Mouse (Mus musculus) midbrain, embryonic 12.5 days (tissue): Measurements from ENCODE around the gene Slc38a11. TPM values are rescaled to one million over a fixed set of nuclear protein-coding genes. Genes with fewer than 3 reads are reported as not detected.

Experiments used
- ATAC-seq: fragments of 200-750 bp; cut with Nextera tagmentation; 2 replicates; pipeline ENCODE4 v1.8.0; 2017; ENCODE audit warnings: low read depth, moderate TSS enrichment, moderate library complexity; ENCODE audit not compliant: low FRiP score
- H3K27ac ChIP-seq: fragments of 300-500 bp; sonication (generic); replicated peaks from 2 replicates; pipeline ENCODE4 v1.5.1; 2016; ENCODE audit warnings: mild to moderate bottlenecking
- H3K27me3 ChIP-seq: fragments of 300-500 bp; sonication (generic); 2 replicates; pipeline ENCODE4 v1.6.1; 2016; ENCODE audit warnings: mild to moderate bottlenecking
- H3K36me3 ChIP-seq: fragments of 300-500 bp; sonication (generic); 2 replicates; pipeline ENCODE4 v1.6.1; 2016
- H3K4me1 ChIP-seq: fragments of 300-500 bp; sonication (generic); 2 replicates; pipeline ENCODE4 v1.6.1; 2016
- H3K4me2 ChIP-seq: fragments of 300-500 bp; sonication (generic); replicated peaks from 2 replicates; pipeline ENCODE4 v1.6.1; 2016; ENCODE audit warnings: mild to moderate bottlenecking, moderate library complexity
- H3K4me3 ChIP-seq: fragments of 300-500 bp; sonication (generic); 2 replicates; pipeline ENCODE4 v1.5.1; 2016; ENCODE audit warnings: mild to moderate bottlenecking
- H3K9ac ChIP-seq: fragments of 300-500 bp; sonication (generic); replicated peaks from 2 replicates; pipeline ENCODE4 v1.6.1; 2016; ENCODE audit warnings: mild to moderate bottlenecking, moderate library complexity
- H3K9me3 ChIP-seq: fragments of 300-500 bp; sonication (generic); 2 replicates; pipeline ENCODE4 v1.6.1; 2016; ENCODE audit warnings: mild to moderate bottlenecking
- WGBS: fragments of 180-500 bp; shearing (Covaris S2); methylation state at CpG from one replicate; pipeline ENCODE4 v1.1.7; 2016; 5-methylcytosine and 5-hydroxymethylcytosine counted together
- polyA plus RNA-seq: library from polyadenylated mRNA; unstranded; fragments of >200 nt; fragmentation: Nextera tagmentation; extraction: Ambion mirVana; gene quantifications from 2 replicates; pipeline ENCODE4 v1.2.1, GENCODE M21; 2016

Gene Slc38a11
- polyA plus RNA-seq, 1 experiment from 2014 or later = 2.5 TPM

DNA sequence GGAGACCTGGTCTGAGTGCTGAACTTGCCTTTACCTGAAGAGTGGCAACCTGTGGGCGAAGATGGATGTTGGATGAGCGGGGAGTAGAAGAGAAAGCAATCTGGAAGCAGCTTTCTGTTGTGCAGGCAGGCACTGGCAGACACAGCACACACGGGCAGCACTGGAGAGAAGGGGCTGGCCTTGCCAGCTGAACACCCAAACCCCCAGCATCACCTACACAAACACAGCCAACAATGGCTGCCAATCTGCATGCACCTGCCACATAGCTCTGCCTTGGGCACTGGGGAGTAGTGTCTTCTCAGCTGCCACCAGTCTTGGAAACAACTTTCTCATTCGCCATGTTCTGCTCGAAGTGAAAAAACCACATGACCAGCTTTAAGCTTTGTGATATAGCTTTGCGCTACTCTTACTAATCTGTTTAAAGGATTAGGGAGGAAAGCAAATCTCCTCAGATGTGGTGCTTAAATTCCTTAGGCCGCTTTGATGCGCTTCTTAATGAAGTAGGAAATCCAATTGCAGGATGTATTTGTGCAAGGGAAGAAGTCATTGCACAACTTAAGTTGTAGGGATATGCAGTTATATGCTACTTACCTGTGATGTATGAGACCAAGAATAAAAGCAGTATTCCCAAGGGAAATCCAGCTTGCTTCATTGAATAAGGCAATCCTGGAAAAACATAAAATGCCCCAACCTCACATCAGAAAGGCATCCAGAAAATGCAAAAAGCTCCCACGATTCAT lies 2.9 kb downstream of the Slc38a11 start:
- 40% methylated on average over 9 of the region's 9 CpGs for WGBS
- ATAC-seq = peak; percentile 79

GRCm38 (mm10) chr2:65347367-65347766 lies 16.5 kb downstream of the Slc38a11 start:
- no peak for ATAC-seq
- Histone ChIP-seq H3K27ac (peak overlapping the region; percentile 43), H3K4me1 (no peaks in the 10 kb centered on the region), H3K4me3 (no peak overlapping the region), H3K36me3 (no peaks in the 10 kb centered on the region), H3K9ac (no peak overlapping the region), H3K4me2 (no peak overlapping the region), H3K27me3 (no peaks in the 10 kb centered on the region), H3K9me3 (no peaks in the 10 kb centered on the region)
- WGBS = 73% methylated on average over 4 of the region's 4 CpGs

More for the DNA sequence above, 2.9 kb downstream of the Slc38a11 start:
- H3K9ac ChIP-seq = no peak overlapping the region
- H3K4me2 ChIP-seq = peak overlapping the region; percentile 14; the same call in 1 of the 2 replicates
- peaks cover 16% of the 10 kb centered on the region for H3K4me1 ChIP-seq
- no peak overlapping the region for H3K4me3 ChIP-seq
- no peaks in the 10 kb centered on the region for H3K36me3 ChIP-seq
- H3K27me3 ChIP-seq = peaks cover 24% of the 10 kb centered on the region
- H3K9me3 ChIP-seq = no peaks in the 10 kb centered on the region
- H3K27ac ChIP-seq = 0 out of 2 replicates have a peak overlapping the region, but pooled peaks have one; percentile 4

DNA sequence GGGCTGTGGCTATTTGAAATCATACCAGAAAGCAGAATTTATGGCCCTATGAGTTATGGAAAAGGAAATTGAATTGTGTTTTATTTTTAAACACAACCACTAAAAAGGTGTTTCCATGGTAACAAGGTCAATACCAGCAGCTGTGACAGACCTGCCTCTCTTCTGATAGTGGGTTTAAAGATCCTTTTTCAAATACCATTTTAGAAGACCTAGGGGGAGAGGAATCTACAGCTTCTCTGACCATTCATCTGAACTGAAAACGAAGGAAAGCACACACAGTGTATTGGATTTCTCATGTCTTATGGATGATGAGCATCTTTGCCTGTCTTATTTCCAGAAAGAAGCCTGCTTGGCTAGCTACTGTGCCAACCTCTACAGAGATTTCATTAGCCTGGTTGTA lies 16.9 kb downstream of the Slc38a11 start:
- 54% methylated on average over 1 of the region's 1 CpGs for WGBS
- Histone ChIP-seq H3K9me3 (no peaks in the 10 kb centered on the region), H3K4me3 (no peak overlapping the region), H3K36me3 (no peaks in the 10 kb centered on the region), H3K4me1 (no peaks in the 10 kb centered on the region), H3K27ac (peak overlapping the region; percentile 43), H3K27me3 (no peaks in the 10 kb centered on the region), H3K9ac (no peak overlapping the region), H3K4me2 (no peak overlapping the region)
- no peak for ATAC-seq

DNA sequence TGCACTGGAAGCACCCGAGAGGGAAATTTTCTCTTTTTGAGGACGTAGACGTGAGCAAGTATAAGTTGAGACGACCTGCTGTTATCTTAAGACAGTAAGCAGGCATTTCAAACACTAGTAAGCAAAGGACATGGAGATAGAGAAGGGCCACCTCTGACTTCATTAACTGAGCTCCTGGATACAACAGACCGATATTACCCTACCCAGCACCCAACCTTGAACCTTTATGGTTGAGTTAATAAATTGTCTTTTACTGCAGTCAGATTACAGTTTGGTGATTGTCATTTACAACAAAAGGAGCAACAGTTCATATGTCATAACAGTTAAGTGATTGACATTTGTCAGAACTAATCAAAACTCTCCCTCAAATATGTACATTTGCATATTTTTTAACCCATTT lies 17.8 kb downstream of the Slc38a11 start:
- H3K27me3 ChIP-seq = no peaks in the 10 kb centered on the region
- H3K4me1 ChIP-seq = no peaks in the 10 kb centered on the region
- no peak overlapping the region for H3K27ac ChIP-seq
- H3K36me3 ChIP-seq = no peaks in the 10 kb centered on the region
- no peak for ATAC-seq
- no peak overlapping the region for H3K4me3 ChIP-seq
- WGBS = 87% methylated on average over 5 of the region's 5 CpGs
- H3K4me2 ChIP-seq = no peak overlapping the region
- H3K9me3 ChIP-seq = no peaks in the 10 kb centered on the region
- no peak overlapping the region for H3K9ac ChIP-seq

GRCm38 (mm10) chr2:65342057-65342456 lies 21.8 kb downstream of the Slc38a11 start:
- WGBS = 78% methylated on average over 10 of the region's 10 CpGs
- 0 out of 2 replicates have a peak, but pooled peaks cover 3% of the 10 kb centered on the region for H3K4me1 ChIP-seq
- no peak overlapping the region for H3K4me2 ChIP-seq
- no peak overlapping the region for H3K27ac ChIP-seq
- H3K9ac ChIP-seq = no peak overlapping the region
- no peaks in the 10 kb centered on the region for H3K27me3 ChIP-seq
- no peaks in the 10 kb centered on the region for H3K36me3 ChIP-seq
- ATAC-seq = no peak
- no peak overlapping the region for H3K4me3 ChIP-seq
- no peaks in the 10 kb centered on the region for H3K9me3 ChIP-seq

GRCm38 (mm10) chr2:65340839-65341238 lies 23.0 kb downstream of the Slc38a11 start:
- WGBS = 65% methylated on average over 3 of the region's 3 CpGs
- no peak for ATAC-seq

GRCm38 (mm10) chr2:65337378-65338140 lies 26.3 kb downstream of the Slc38a11 start:
- no peak overlapping the region for H3K4me3 ChIP-seq
- no peaks in the 10 kb centered on the region for H3K9me3 ChIP-seq
- H3K27me3 ChIP-seq = no peaks in the 10 kb centered on the region
- no peak overlapping the region for H3K9ac ChIP-seq
- H3K36me3 ChIP-seq = no peaks in the 10 kb centered on the region
- peak; percentile 73 for ATAC-seq
- 0 out of 2 replicates have a peak, but pooled peaks cover 3% of the 10 kb centered on the region for H3K4me1 ChIP-seq
- 18% methylated on average over 14 of the region's 14 CpGs for WGBS
- no peak overlapping the region for H3K27ac ChIP-seq
- H3K4me2 ChIP-seq = 0 out of 2 replicates have a peak overlapping the region, but pooled peaks have one; percentile 9

More at GRCm38 (mm10) chr2:65340839-65341238, 23.0 kb downstream of the Slc38a11 start:
- no peak overlapping the region for H3K4me3 ChIP-seq
- no peaks in the 10 kb centered on the region for H3K9me3 ChIP-seq
- no peak overlapping the region for H3K4me2 ChIP-seq
- no peak overlapping the region for H3K27ac ChIP-seq
- H3K27me3 ChIP-seq = no peaks in the 10 kb centered on the region
- no peaks in the 10 kb centered on the region for H3K36me3 ChIP-seq
- 0 out of 2 replicates have a peak, but pooled peaks cover 3% of the 10 kb centered on the region for H3K4me1 ChIP-seq
- H3K9ac ChIP-seq = no peak overlapping the region

DNA sequence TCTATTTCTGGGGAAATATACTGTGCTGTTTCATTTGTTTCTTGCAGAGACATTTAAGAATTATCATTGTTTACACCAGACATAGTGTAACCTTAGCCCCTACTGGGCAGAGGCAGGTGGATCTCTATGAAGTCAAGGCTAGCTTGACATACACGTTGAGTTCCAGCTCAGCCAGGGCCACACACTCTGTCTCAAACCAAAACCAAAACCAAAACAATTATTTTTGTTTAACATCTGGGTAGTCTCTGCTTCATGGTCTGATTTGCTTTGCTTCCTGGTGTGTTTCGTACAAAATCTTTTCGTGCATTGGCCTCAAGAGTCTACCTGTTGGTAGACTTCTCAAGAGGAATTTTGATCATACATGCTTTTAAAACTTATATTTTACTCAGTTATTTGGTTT lies 27.2 kb downstream of the Slc38a11 start:
- H3K36me3 ChIP-seq = no peaks in the 10 kb centered on the region
- H3K4me1 ChIP-seq = 0 out of 2 replicates have a peak, but pooled peaks cover 3% of the 10 kb centered on the region
- no peak overlapping the region for H3K4me2 ChIP-seq
- H3K9me3 ChIP-seq = no peaks in the 10 kb centered on the region
- no peaks in the 10 kb centered on the region for H3K27me3 ChIP-seq
- no peak overlapping the region for H3K27ac ChIP-seq
- no peak overlapping the region for H3K4me3 ChIP-seq
- no peak for ATAC-seq
- H3K9ac ChIP-seq = no peak overlapping the region
- WGBS = 90% methylated on average over 3 of the region's 3 CpGs

GRCm38 (mm10) chr2:65334091-65334490 lies 29.7 kb downstream of the Slc38a11 start:
- no peaks in the 10 kb centered on the region for H3K36me3 ChIP-seq
- no peak overlapping the region for H3K27ac ChIP-seq
- H3K9ac ChIP-seq = no peak overlapping the region
- no peak overlapping the region for H3K4me3 ChIP-seq
- WGBS = 83% methylated on average over 9 of the region's 9 CpGs
- no peak for ATAC-seq
- no peak overlapping the region for H3K4me2 ChIP-seq
- 0 out of 2 replicates have a peak, but pooled peaks cover 3% of the 10 kb centered on the region for H3K4me1 ChIP-seq
- no peaks in the 10 kb centered on the region for H3K9me3 ChIP-seq
- no peaks in the 10 kb centered on the region for H3K27me3 ChIP-seq

GRCm38 (mm10) chr2:65331321-65331720 lies 32.5 kb downstream of the Slc38a11 start:
- ATAC-seq = no peak
- no peak overlapping the region for H3K27ac ChIP-seq
- no peak overlapping the region for H3K4me2 ChIP-seq
- 70% methylated on average over 2 of the region's 2 CpGs for WGBS
- no peaks in the 10 kb centered on the region for H3K4me1 ChIP-seq
- H3K36me3 ChIP-seq = no peaks in the 10 kb centered on the region
- no peaks in the 10 kb centered on the region for H3K9me3 ChIP-seq
- H3K4me3 ChIP-seq = no peak overlapping the region
- H3K27me3 ChIP-seq = no peaks in the 10 kb centered on the region
- no peak overlapping the region for H3K9ac ChIP-seq

GRCm38 (mm10) chr2:65321998-65322754 lies 41.7 kb downstream of the Slc38a11 start:
- H3K36me3 ChIP-seq = no peaks in the 10 kb centered on the region
- H3K9me3 ChIP-seq = no peaks in the 10 kb centered on the region
- peak; percentile 59; the same call in 1 of the 2 replicates for ATAC-seq
- 58% methylated on average over 6 of the region's 6 CpGs for WGBS
- H3K9ac ChIP-seq = no peak overlapping the region
- peak overlapping the region; percentile 54 for H3K27ac ChIP-seq
- H3K4me3 ChIP-seq = no peak overlapping the region
- H3K4me1 ChIP-seq = 0 out of 2 replicates have a peak, but pooled peaks cover 5% of the 10 kb centered on the region
- no peak overlapping the region for H3K4me2 ChIP-seq
- no peaks in the 10 kb centered on the region for H3K27me3 ChIP-seq
